Comparison of ENCODE assay signal across 10 mouse cellular contexts in the genomic region with DNA sequence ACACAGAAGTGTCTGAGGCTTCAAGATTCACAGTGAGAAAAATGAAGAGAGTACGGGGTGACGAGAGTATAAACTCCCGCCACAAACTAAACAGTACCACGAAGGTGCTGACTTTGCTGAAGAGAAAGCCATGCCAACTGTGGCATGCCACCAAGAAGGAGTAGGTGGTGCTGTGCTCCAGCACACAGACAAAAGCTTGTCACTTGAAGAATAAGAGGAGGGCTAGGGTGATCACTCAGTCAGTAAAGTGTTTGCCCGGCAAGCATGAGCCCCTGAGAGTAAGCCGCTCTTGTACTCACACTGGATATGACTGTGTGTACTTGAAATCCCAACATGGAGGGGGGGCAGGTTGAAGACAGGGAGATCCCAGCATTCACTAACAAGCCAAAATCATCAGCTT.
DNase-seq lines count a peak whose midpoint lies in the region; ATAC-seq and TF ChIP-seq lines count a peak whose summit lies in the region.
"Had no signal": no experiment of that assay in that cellular context is flagged by ENCODE, and none has a peak within 500 bp of the region (broad histone marks: within the 10 kb centered on the region; RNA-seq: fewer than 3 reads in every experiment).

No protein-coding gene starts in this region.

- H3K27ac ChIP-seq in kidney, embryonic 15.5 days: 0 out of 2 replicates have a peak overlapping the region, but pooled peaks have one; percentile 57
- peak overlapping the region; percentile 28; the same call in 1 of the 2 replicates for H3K27ac ChIP-seq in embryonic facial prominence, embryonic 14.5 days (replicated peaks; ENCODE audit: low read depth, low read length)
- H3K27ac ChIP-seq in forebrain, postnatal 0 days (ENCODE audit: low read depth, low read length): 0 out of 2 replicates have a peak overlapping the region, but pooled peaks have one; percentile 47
- H3K27ac ChIP-seq in midbrain, embryonic 14.5 days (replicated peaks; ENCODE audit: low read depth, low read length): peak overlapping the region; percentile 67
- H3K27ac ChIP-seq: lung, embryonic 15.5 days; stomach, postnatal 0 days had no signal

- H3K27me3 ChIP-seq in kidney, embryonic 15.5 days: no peaks in the 10 kb centered on the region
- H3K27me3 ChIP-seq in embryonic facial prominence, embryonic 14.5 days (replicated peaks; ENCODE audit: control insufficient read depth, insufficient read depth, low read length): no peaks in the 10 kb centered on the region
- H3K27me3 ChIP-seq in forebrain, postnatal 0 days (ENCODE audit: insufficient read depth, low read length): no peaks in the 10 kb centered on the region
- H3K27me3 ChIP-seq in midbrain, embryonic 14.5 days (ENCODE audit: control insufficient read depth, insufficient read depth, low read length): no peaks in the 10 kb centered on the region
- H3K27me3 ChIP-seq: lung, embryonic 15.5 days had no signal

- no peak overlapping the region for H3K9ac ChIP-seq in kidney, embryonic 15.5 days
- no peak overlapping the region for H3K9ac ChIP-seq in embryonic facial prominence, embryonic 14.5 days (ENCODE audit: low read depth, low read length)
- H3K9ac ChIP-seq in forebrain, postnatal 0 days: no peak overlapping the region
- no peak overlapping the region for H3K9ac ChIP-seq in midbrain, embryonic 14.5 days (replicated peaks; ENCODE audit: low read length)
- H3K9ac ChIP-seq: lung, embryonic 15.5 days had no signal

- no peak for ATAC-seq in kidney, embryonic 15.5 days (replicated peaks; ENCODE audit: low FRiP score)
- ATAC-seq in embryonic facial prominence, embryonic 14.5 days (ENCODE audit: low read depth): no peak
- ATAC-seq in forebrain, postnatal 0 days: peak; percentile 28; the same call in 1 of the 2 replicates
- ATAC-seq in midbrain, embryonic 14.5 days (ENCODE audit: low FRiP score, low TSS enrichment): no peak

- intact Hi-C loops in gastrocnemius, postnatal 14 days (cut with DNase I; ENCODE audit: low total_unique reads): no loop called here

- H3K36me3 ChIP-seq in kidney, embryonic 15.5 days: no peaks in the 10 kb centered on the region
- no peaks in the 10 kb centered on the region for H3K36me3 ChIP-seq in embryonic facial prominence, embryonic 14.5 days (ENCODE audit: control insufficient read depth, insufficient read depth, low read length)
- H3K36me3 ChIP-seq in forebrain, postnatal 0 days (ENCODE audit: insufficient read depth): no peaks in the 10 kb centered on the region
- H3K36me3 ChIP-seq in midbrain, embryonic 14.5 days (ENCODE audit: control insufficient read depth, insufficient read depth, low read length): no peaks in the 10 kb centered on the region
- H3K36me3 ChIP-seq: lung, embryonic 15.5 days had no signal

- DNase-seq in kidney, adult 9 months: no peak
- DNase-seq in embryonic facial prominence, embryonic 14.5 days (ENCODE audit: low spot score): no peak
- DNase-seq in forebrain, postnatal 0 days: no peak
- peak; percentile 22 for DNase-seq in midbrain, embryonic 14.5 days
- DNase-seq in lung, postnatal 25 days (ENCODE audit: low spot score): no peak
- DNase-seq in gastrocnemius, postnatal 14 days: no peak
- no peak for DNase-seq in layer of hippocampus, adult 8-10 months (ENCODE audit: low spot score in 2 of 2)

- H3K4me1 ChIP-seq in kidney, embryonic 15.5 days: peaks cover 59% of the 10 kb centered on the region
- H3K4me1 ChIP-seq in embryonic facial prominence, embryonic 14.5 days (ENCODE audit: control insufficient read depth, insufficient read depth, low read length): peaks cover 17% of the 10 kb centered on the region
- H3K4me1 ChIP-seq in forebrain, postnatal 0 days (ENCODE audit: insufficient read depth): peaks cover 10% of the 10 kb centered on the region
- H3K4me1 ChIP-seq in midbrain, embryonic 14.5 days (ENCODE audit: control insufficient read depth, insufficient read depth, low read length): peaks cover 36% of the 10 kb centered on the region

- WGBS in kidney, embryonic 15.5 days: 60% methylated on average over 6 of the region's 6 CpGs
- WGBS in embryonic facial prominence, embryonic 14.5 days: 67% methylated on average over 6 of the region's 6 CpGs
- WGBS in forebrain, postnatal 0 days: 25% methylated on average over 6 of the region's 6 CpGs
- WGBS in midbrain, embryonic 14.5 days: 31% methylated on average over 6 of the region's 6 CpGs

- peak; percentile 31 for TF ChIP-seq CTCF in forebrain, postnatal 0 days (IDR thresholded peaks at IDR 0.05; ENCODE audit: low read depth)

- H3K9me3 ChIP-seq in kidney, embryonic 15.5 days (replicated peaks): no peaks in the 10 kb centered on the region
- H3K9me3 ChIP-seq in embryonic facial prominence, embryonic 14.5 days (ENCODE audit: control insufficient read depth, low read length): no peaks in the 10 kb centered on the region
- H3K9me3 ChIP-seq in forebrain, postnatal 0 days (ENCODE audit: low read length): no peaks in the 10 kb centered on the region
- H3K9me3 ChIP-seq in midbrain, embryonic 14.5 days (ENCODE audit: control insufficient read depth, low read length): no peaks in the 10 kb centered on the region
- H3K9me3 ChIP-seq: lung, embryonic 15.5 days had no signal

- H3K4me2 ChIP-seq in kidney, embryonic 15.5 days: no peak overlapping the region
- H3K4me2 ChIP-seq in embryonic facial prominence, embryonic 14.5 days (ENCODE audit: low read depth, low read length): no peak overlapping the region
- no peak overlapping the region for H3K4me2 ChIP-seq in forebrain, postnatal 0 days (ENCODE audit: low read depth)
- 0 out of 2 replicates have a peak overlapping the region, but pooled peaks have one; percentile 12 for H3K4me2 ChIP-seq in midbrain, embryonic 14.5 days (ENCODE audit: low read length)

- H3K4me3 ChIP-seq in kidney, embryonic 15.5 days (replicated peaks): no peak overlapping the region
- H3K4me3 ChIP-seq in embryonic facial prominence, embryonic 14.5 days (ENCODE audit: low read depth, low read length): no peak overlapping the region
- no peak overlapping the region for H3K4me3 ChIP-seq in forebrain, postnatal 0 days (ENCODE audit: low read depth, low read length)
- no peak overlapping the region for H3K4me3 ChIP-seq in midbrain, embryonic 14.5 days (replicated peaks; ENCODE audit: low read depth, low read length)
- H3K4me3 ChIP-seq: lung, embryonic 15.5 days had no signal
